Mouse (Mus musculus) lung, adult 2 months (tissue): Measurements from ENCODE around the gene 2210017I01Rik.

Source experiments
- CTCF ChIP-seq: fragments of 200-500 bp; IDR thresholded peaks from 2 replicates; pipeline ENCODE4 v1.5.1; 2011; ENCODE audit warnings: mild to moderate bottlenecking, low read length, control low read depth; ENCODE audit not compliant: insufficient read depth
- POLR2A ChIP-seq: fragments of 200-500 bp; IDR thresholded peaks from 2 replicates; pipeline ENCODE4 v1.6.1; 2011; ENCODE audit warnings: low read depth, mild to moderate bottlenecking, control low read depth, low read length, borderline replicate concordance; ENCODE audit errors: extremely low read depth

DNA sequence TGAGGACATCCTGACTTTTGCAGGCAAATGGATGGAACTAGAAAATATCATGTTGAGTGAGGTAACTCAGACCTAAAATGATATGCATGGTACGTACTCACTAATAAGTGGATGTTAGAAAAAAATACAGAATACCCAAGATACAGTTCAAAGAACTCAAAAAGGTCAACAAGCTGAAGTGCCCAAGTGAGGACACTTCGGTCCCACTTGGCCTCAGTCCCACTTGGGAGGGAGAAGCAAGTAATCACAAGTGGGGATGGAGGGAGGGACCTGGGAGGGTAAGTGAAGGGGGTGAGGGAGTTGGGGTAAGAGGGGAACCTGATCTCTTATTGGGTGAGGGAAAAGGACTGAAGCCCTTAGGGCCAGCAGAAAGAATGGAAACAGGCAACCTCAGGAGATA is 38.5 kb downstream of the 2210017I01Rik start:
- no peak for TF ChIP-seq POLR2A
- no peak for TF ChIP-seq CTCF
